Mouse (Mus musculus) urinary bladder, postnatal 14 days (tissue): ENCODE data around the gene Gna12.
A peak's percentile ranks its signal among the peaks of the same experiment; 100 is the strongest.

Source experiments
- DNase-seq: peaks from one replicate; pipeline ENCODE4 v3.0.0; 2021; ENCODE audit warnings: low spot score

The Gna12 gene

DNA sequence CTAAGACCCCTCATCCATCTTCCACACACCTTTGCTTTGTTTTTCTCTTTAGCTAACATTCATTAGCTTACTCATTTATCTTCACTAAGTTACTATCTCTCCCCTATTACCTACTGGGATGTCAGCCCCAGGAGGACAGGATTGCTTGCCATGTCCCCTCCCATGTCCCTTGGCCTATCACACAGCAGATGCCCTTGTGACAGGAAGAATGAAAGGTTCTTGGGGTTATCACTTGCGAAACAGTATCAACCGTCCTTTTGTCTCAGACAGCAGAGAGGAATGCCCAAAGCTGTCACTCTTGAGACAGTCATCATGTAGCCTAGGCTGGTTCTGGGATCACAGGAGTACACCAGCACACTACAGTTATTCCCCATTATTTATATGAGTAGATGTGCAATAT, 35.1 kb downstream of the Gna12 start:
- no peak for DNase-seq

- no peak for DNase-seq
Observed at GRCm38 (mm10) chr5:140794753-140795152, 35.5 kb downstream of the Gna12 start.

DNA sequence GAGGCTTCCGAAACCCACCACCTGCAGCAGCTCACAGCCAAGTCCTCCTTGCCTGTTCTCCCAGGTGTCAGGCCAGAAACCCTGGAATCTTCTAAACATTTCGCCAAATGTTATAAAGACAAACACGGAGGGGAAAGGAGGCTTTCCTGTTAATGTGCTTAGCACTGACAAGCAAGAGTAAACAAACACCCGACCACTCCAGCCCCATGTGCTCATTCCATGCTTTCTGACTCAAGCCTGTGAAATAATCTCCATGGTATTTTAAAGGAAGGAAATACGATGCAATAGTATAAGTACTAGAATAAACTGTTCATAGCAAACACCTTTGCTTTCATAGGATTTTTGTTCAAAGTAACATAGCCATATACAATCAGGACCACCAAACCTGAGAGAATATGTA, 38.0 kb downstream of the Gna12 start:
- no peak for DNase-seq

- DNase-seq: peak; percentile 69
Observed at GRCm38 (mm10) chr5:140790937-140791877, 39.0 kb downstream of the Gna12 start.

DNA sequence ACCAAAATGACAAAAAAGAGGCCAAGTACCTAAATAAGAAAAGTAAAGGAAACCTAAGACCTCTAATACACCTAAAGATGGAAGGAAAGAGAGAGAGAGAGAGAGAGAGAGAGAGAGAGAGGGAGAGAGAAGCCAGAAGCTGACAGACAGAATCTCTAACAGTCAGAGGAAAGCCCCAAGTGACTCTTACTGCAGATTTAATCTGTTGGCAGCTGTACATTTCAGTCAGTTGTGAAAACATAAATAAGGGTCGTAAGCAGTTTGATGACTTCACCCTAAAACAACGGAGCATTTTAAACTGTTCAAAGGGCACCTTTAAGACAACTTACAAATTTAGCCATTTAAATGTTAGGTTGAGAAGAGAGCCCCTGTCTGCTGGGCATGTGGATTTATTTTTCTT, 39.8 kb downstream of the Gna12 start:
- DNase-seq: no peak

- no peak for DNase-seq
Observed at GRCm38 (mm10) chr5:140789561-140789960, 40.7 kb downstream of the Gna12 start.

GRCm38 (mm10) chr5:140785240-140785872, 44.9 kb downstream of the Gna12 start:
- DNase-seq: no peak

DNA sequence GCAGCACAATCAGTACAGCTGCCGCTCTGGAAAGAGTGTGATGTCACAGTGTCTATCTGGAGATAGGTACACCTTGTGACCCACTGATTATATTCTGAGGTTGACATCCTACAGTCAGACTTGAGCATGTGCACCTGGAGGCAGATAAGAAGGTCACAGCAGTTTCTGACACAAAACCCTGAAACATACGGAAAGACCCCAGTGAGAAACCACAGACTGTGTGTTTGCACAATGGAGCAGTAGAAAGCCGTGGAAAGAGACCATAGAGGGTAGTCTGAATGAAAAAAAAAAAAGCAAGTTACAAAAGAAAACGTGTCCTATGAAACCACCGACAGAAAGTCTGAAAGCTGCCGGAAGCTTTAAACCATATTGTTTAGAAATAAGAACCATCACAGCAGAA, 45.9 kb downstream of the Gna12 start:
- DNase-seq: no peak

GRCm38 (mm10) chr5:140783577-140783976, 46.7 kb downstream of the Gna12 start:
- no peak for DNase-seq

GRCm38 (mm10) chr5:140781886-140782572, 48.2 kb downstream of the Gna12 start:
- no peak for DNase-seq

DNA sequence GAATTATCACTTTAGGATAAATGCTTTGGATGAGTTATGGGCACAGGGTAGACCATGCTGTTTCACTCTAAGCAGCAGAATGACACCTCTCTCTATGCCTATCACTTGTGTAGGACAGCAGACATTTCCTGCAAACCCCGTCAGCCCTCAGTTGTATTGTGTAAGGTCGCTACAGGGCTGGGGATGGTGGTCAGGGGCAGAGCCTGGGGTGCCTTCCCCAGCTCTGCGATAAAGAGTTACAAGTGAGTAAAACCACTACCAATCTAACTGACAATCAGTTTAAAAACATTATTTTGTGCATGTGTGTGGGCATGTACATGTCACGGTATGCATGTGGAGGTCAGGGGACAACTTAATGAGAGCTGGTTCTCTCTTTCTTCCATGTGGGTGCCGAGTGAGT, 49.1 kb downstream of the Gna12 start:
- DNase-seq: no peak

DNA sequence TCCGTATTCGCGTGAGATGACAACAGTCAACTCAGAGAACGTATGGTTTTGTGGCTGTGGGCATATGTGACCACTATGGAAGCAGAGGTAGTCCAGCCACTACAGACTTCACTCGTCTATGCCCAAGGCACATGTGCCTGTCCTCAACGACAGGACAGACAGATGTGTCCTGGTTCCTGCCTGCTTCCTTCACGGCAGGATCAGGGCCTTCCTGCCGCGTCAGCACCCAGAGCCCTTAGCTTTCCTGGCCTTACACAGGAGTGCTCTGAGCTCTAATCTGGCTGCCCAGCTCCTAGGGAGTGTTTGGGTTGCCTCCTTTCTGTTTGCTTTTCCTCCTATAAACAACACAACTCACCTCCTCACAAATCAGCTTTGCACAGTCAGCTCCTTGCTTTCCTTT, 53.3 kb downstream of the Gna12 start:
- no peak for DNase-seq

DNA sequence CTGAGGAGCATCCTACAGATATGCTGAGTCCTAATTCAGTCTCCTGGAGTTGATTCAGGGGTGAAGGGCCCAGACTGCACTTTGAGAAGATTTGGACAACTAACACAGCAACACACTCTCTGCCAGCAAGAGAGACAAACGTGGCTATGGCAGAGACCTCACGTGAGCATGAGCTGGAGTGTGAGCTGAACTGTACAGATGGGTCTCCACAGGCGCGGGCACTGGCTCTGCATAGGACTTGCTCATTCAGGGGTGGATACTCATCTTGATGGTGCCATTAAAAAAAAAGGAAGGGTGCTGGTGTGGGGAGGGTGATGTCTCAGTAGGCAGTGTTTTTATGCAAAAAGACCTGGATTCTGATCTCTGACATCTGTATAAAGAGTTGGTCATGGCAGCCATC, 55.1 kb downstream of the Gna12 start:
- DNase-seq: no peak

- DNase-seq: no peak
Observed at GRCm38 (mm10) chr5:140772158-140772557, 58.1 kb downstream of the Gna12 start.

DNA sequence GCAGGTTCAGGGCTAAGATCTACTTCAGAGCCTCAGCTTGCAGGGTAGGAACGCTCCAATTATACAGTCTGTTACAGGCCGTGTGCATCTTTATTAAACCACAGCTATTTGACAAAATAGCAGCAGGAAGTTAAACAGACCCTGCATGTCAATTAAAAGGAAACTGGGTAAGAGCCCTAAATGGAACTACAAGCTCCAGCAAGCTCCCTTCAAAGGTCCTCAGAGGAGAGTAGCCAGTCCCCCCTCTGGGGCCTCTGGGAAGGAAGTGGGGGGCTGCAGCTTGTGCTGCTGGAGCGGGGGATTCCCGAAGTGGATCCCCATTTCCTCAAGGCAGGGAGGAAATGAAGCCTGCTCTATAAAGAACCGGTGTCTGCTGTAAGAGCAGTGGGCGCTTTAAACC, 58.6 kb downstream of the Gna12 start:
- no peak for DNase-seq

- DNase-seq: no peak
Observed at GRCm38 (mm10) chr5:140768333-140768732, 61.9 kb downstream of the Gna12 start.

GRCm38 (mm10) chr5:140767704-140768141, 62.5 kb downstream of the Gna12 start:
- peak; percentile 72 for DNase-seq

DNA sequence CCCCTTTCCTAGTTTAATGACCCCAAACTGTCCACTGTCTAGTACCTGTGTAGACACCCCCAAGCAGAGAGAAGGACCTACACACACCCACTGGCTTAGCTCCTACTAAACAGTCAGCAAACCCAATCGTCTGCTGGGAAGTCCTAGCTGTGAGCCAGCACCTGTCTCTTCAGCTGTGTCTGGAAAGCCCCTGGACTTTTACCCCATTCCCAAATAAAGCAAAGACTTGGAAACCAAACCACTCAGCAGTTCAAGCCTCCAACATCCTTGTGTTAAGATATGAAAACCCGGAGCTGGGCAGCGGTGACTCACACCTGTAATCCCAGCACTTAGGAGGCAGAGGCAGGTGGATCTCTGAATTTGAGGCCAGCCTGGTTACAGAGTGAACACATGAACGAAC, 63.7 kb downstream of the Gna12 start:
- no peak for DNase-seq

DNA sequence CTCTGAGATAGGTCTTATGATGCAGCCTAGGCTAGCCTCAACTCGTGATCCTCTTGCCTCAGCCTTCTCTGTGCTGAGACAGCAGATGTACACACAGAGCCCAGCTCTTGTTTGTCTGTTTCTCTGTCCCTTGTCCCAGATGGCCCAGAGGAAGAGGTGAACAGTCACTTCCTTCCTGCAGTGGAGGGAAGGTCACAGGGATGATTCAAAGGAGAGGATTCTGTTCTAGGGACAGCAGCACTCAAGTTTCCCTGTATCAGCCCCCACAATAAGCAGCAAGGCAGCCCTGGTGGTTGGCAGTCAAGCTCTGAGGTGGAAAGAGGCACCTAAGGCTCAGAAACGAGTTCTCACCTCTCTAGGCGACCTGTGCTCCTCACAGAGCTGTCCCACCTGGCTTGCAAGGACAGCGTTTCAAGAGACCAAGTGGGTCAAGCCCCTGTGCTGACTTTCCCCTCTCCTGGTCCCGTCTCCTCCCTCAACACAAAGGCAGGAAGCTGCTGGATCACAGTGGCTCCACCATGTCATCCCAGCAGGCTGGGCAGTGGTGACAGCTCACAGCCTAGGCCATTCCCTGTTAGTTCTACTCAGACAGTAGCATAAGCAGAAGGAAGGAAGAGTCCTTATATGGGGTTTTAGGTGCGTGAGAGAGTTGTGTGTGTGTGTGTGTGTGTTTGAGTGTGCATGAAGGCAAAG, 65.2 kb downstream of the Gna12 start:
- no peak for DNase-seq

DNA sequence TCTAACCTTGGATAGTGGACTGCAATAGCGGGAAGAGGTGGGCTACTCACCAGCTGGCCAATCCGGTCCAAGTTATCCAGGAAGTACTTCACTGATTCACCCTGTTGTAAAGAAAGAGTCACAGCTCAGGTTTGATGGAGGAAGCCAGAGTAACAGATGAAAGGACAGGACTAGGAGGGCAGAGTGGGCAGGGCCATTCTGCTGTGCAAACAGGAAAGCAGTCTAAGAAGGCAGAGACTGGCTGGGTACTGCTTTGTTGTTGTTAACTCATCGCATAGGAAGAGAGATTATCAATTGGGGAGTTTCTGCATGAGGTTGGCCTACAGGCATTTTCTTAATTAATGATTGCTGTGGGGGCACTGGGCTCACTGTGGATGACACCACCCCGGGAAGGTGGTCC, 67.7 kb downstream of the Gna12 start:
- DNase-seq: no peak

- no peak for DNase-seq
Observed at GRCm38 (mm10) chr5:140758864-140759263, 71.4 kb downstream of the Gna12 start.

GRCm38 (mm10) chr5:140753223-140753622, 77.0 kb downstream of the Gna12 start:
- no peak for DNase-seq
